In genomic region chr17:35219601-35220041, GRCm38 (mm10) we compare ENCODE assay signal across 9 mouse cellular contexts. TPM values are rescaled to one million over a fixed set of nuclear protein-coding genes. Genes with fewer than 3 reads are reported as not detected.
DNase-seq lines count a peak whose midpoint lies in the region; ATAC-seq and TF ChIP-seq lines count a peak whose summit lies in the region.
"Had no signal": no experiment of that assay in that cellular context is flagged by ENCODE, and none has a peak within 500 bp of the region (broad histone marks: within the 10 kb centered on the region; RNA-seq: fewer than 3 reads in every experiment).

No protein-coding gene starts in this region.

- no peak for TF ChIP-seq EP300 in heart, postnatal 0 days (IDR thresholded peaks at IDR 0.05; ENCODE audit: low read depth)

- H3K9ac ChIP-seq in lung, embryonic 14.5 days = no peak overlapping the region
- no peak overlapping the region for H3K9ac ChIP-seq in heart, postnatal 0 days (replicated peaks; ENCODE audit: low read depth, low read length)

- H3K4me1 ChIP-seq in lung, embryonic 14.5 days (ENCODE audit: insufficient read depth) = no peaks in the 10 kb centered on the region
- peaks cover 15% of the 10 kb centered on the region for H3K4me1 ChIP-seq in bone marrow, adult 2 months (ENCODE audit: control insufficient read depth, insufficient read depth, low read length)
- peaks cover 9% of the 10 kb centered on the region; the same call in 1 of the 2 replicates for H3K4me1 ChIP-seq in heart, postnatal 0 days (ENCODE audit: control insufficient read depth, insufficient read depth)

- H3K9me3 ChIP-seq in lung, embryonic 14.5 days (ENCODE audit: low read depth, low read length) = no peaks in the 10 kb centered on the region
- H3K9me3 ChIP-seq in heart, postnatal 0 days (replicated peaks; ENCODE audit: control insufficient read depth, low read length) = no peaks in the 10 kb centered on the region

- 0 out of 2 replicates have a peak overlapping the region, but pooled peaks have one; percentile 32 for H3K27ac ChIP-seq in lung, embryonic 14.5 days (ENCODE audit: low read depth)
- H3K27ac ChIP-seq in bone marrow, adult 2 months (ENCODE audit: control insufficient read depth, insufficient read depth, low read depth, low read length, poor library complexity) = peak overlapping the region; percentile 85
- H3K27ac ChIP-seq in heart, postnatal 0 days (ENCODE audit: low read depth) = peak overlapping the region; percentile 84

- TF ChIP-seq POLR2A in bone marrow, adult 2 months (IDR thresholded peaks at IDR 0.05; ENCODE audit: borderline replicate concordance, control insufficient read depth, low read depth, low read length) = no peak

- no peak overlapping the region for H3K4me3 ChIP-seq in lung, embryonic 14.5 days (ENCODE audit: low read depth, low read length)
- H3K4me3 ChIP-seq in bone marrow, adult 2 months (replicated peaks; ENCODE audit: control insufficient read depth, low read depth, low read length) = no peak overlapping the region
- H3K4me3 ChIP-seq in heart, postnatal 0 days (ENCODE audit: low read depth, low read length) = no peak overlapping the region

- no peaks in the 10 kb centered on the region for H3K27me3 ChIP-seq in lung, embryonic 14.5 days (ENCODE audit: insufficient read depth, low read length)
- no peaks in the 10 kb centered on the region for H3K27me3 ChIP-seq in heart, postnatal 0 days (ENCODE audit: control insufficient read depth, insufficient read depth, low read length)
- H3K27me3 ChIP-seq in splenic B cell, adult 2 months (ENCODE audit: control insufficient read depth, insufficient read depth, low read length, poor library complexity, severe bottlenecking) = no peaks in the 10 kb centered on the region

- WGBS in lung, embryonic 14.5 days = 66% methylated on average over 6 of the region's 6 CpGs
- WGBS in bone marrow, adult 2 months = 4% methylated on average over 6 of the region's 6 CpGs
- 54% methylated on average over 6 of the region's 6 CpGs for WGBS in heart, postnatal 0 days

- H3K36me3 ChIP-seq in lung, embryonic 14.5 days (ENCODE audit: insufficient read depth) = peaks cover 23% of the 10 kb centered on the region
- H3K36me3 ChIP-seq in heart, postnatal 0 days (replicated peaks; ENCODE audit: control insufficient read depth, insufficient read depth, low read length) = 0 out of 2 replicates have a peak, but pooled peaks cover 9% of the 10 kb centered on the region
- no peaks in the 10 kb centered on the region; the same call in 1 of the 2 replicates for H3K36me3 ChIP-seq in splenic B cell, adult 2 months (ENCODE audit: control insufficient read depth, insufficient read depth, low read length, poor library complexity, severe bottlenecking)

- no peak for TF ChIP-seq CTCF in lung, embryonic 14.5 days (IDR thresholded peaks at IDR 0.05; ENCODE audit: low read depth)
- no peak for TF ChIP-seq CTCF in bone marrow, adult 2 months (IDR thresholded peaks at IDR 0.05; ENCODE audit: control insufficient read depth, insufficient read depth, low read length)
- TF ChIP-seq CTCF in heart, postnatal 0 days (IDR thresholded peaks at IDR 0.05; ENCODE audit: low read depth) = no peak

- DNase-seq in lung, embryonic 14.5 days = no peak
- no peak for DNase-seq in lung, postnatal 10 days
- no peak for DNase-seq in heart, postnatal 0 days (ENCODE audit: low spot score)
- peak; percentile 61 for DNase-seq in splenic B cell, adult 2 months (ENCODE audit: low read depth, low spot score)
- DNase-seq in cerebellum, postnatal 10 days = no peak
- no peak for DNase-seq in urinary bladder, postnatal 14 days (ENCODE audit: low spot score)
- DNase-seq: adrenal gland, postnatal 10 days had no signal

- no peak for ATAC-seq in lung, embryonic 14.5 days (ENCODE audit: insufficient read depth)
- ATAC-seq in heart, postnatal 0 days (ENCODE audit: insufficient read depth, low read depth) = no peak

- no peak overlapping the region for H3K4me2 ChIP-seq in lung, embryonic 14.5 days
- no peak overlapping the region for H3K4me2 ChIP-seq in heart, postnatal 0 days (ENCODE audit: low read depth, low read length)

RNA-seq across cellular contexts. Expression of gene Gm16181, which starts 1.0 kb away (rescaled TPM):
- polyA plus RNA-seq in lung, embryonic 14.5 days (2014; fragmentation: Nextera tagmentation; extraction: Ambion mirVana) = 0.37 and 0.70 TPM in 2 replicates
- not detected in 2 replicates for polyA plus RNA-seq in bone marrow, adult 2 months (2011; ENCODE audit: insufficient read depth, insufficient read length, low replicate concordance, missing spikeins)
- total RNA-seq in heart, postnatal 0 days (2014; rRNA removed; ENCODE audit: low replicate concordance) = 0.93 TPM in 1 of 2 replicates, not detected in the other
- 0.81 and 0.87 TPM in 2 replicates for polyA plus RNA-seq in heart, postnatal 0 days (2015; fragmentation: Nextera tagmentation; extraction: Ambion mirVana)
- total RNA-seq: layer of hippocampus, adult 8-10 months had no signal

RNA-seq across cellular contexts. Expression of gene Atp6v1g2, which starts 13.8 kb away (rescaled TPM):
- polyA plus RNA-seq in lung, embryonic 14.5 days (2014; fragmentation: Nextera tagmentation; extraction: Ambion mirVana) = 3.7 and 5.9 TPM in 2 replicates
- polyA plus RNA-seq in bone marrow, adult 2 months (2011; ENCODE audit: insufficient read depth, insufficient read length, low replicate concordance, missing spikeins) = 4.1 and 9.9 TPM in 2 replicates
- total RNA-seq in heart, postnatal 0 days (2014; rRNA removed; ENCODE audit: low replicate concordance) = 3.2 and 3.7 TPM in 2 replicates
- polyA plus RNA-seq in heart, postnatal 0 days (2015; fragmentation: Nextera tagmentation; extraction: Ambion mirVana) = 10.6 and 10.7 TPM in 2 replicates

RNA-seq across cellular contexts. Expression of gene Lta, which starts 14.5 kb away (rescaled TPM):
- 0.26 TPM in 1 of 2 replicates, not detected in the other for polyA plus RNA-seq in lung, embryonic 14.5 days (2014; fragmentation: Nextera tagmentation; extraction: Ambion mirVana)
- 3.5 and 4.4 TPM in 2 replicates for polyA plus RNA-seq in bone marrow, adult 2 months (2011; ENCODE audit: insufficient read depth, insufficient read length, low replicate concordance, missing spikeins)
- total RNA-seq in heart, postnatal 0 days (2014; rRNA removed; ENCODE audit: low replicate concordance) = not detected in 2 replicates
- polyA plus RNA-seq in heart, postnatal 0 days (2015; fragmentation: Nextera tagmentation; extraction: Ambion mirVana) = not detected in 2 replicates

RNA-seq across cellular contexts. Expression of gene Nfkbil1, which starts 16.0 kb away (rescaled TPM):
- 3.0 and 4.5 TPM in 2 replicates for polyA plus RNA-seq in lung, embryonic 14.5 days (2014; fragmentation: Nextera tagmentation; extraction: Ambion mirVana)
- 9.9 and 24.9 TPM in 2 replicates for polyA plus RNA-seq in bone marrow, adult 2 months (2011; ENCODE audit: insufficient read depth, insufficient read length, low replicate concordance, missing spikeins)
- 14.3 and 33.4 TPM in 2 replicates for total RNA-seq in heart, postnatal 0 days (2014; rRNA removed; ENCODE audit: low replicate concordance)
- 6.7 and 7.0 TPM in 2 replicates for polyA plus RNA-seq in heart, postnatal 0 days (2015; fragmentation: Nextera tagmentation; extraction: Ambion mirVana)

RNA-seq across cellular contexts. Expression of gene Tnf, which starts 17.8 kb away (rescaled TPM):
- polyA plus RNA-seq in lung, embryonic 14.5 days (2014; fragmentation: Nextera tagmentation; extraction: Ambion mirVana) = 0.12 and 0.21 TPM in 2 replicates
- polyA plus RNA-seq in bone marrow, adult 2 months (2011; ENCODE audit: insufficient read depth, insufficient read length, low replicate concordance, missing spikeins) = 3.2 and 7.4 TPM in 2 replicates
- 0.53 TPM in 1 of 2 replicates, not detected in the other for total RNA-seq in heart, postnatal 0 days (2014; rRNA removed; ENCODE audit: low replicate concordance)
- polyA plus RNA-seq in heart, postnatal 0 days (2015; fragmentation: Nextera tagmentation; extraction: Ambion mirVana) = 0.12 and 0.21 TPM in 2 replicates

Comparison
In these comparisons a context has a peak if more than half of its experiments do, and no peak if none do; other contexts are left out.
1. H3K27ac ChIP-seq: peak in every context shown above with its lines; median percentile 85 in bone marrow, adult 2 months; 84 in heart, postnatal 0 days; 32 in lung, embryonic 14.5 days.